Mouse (Mus musculus): ENCODE measurements around the gene Ncr1. TPM values are rescaled to one million over a fixed set of nuclear protein-coding genes. Genes with fewer than 3 reads are reported as not detected.

Ncr1 gene
- polyA plus RNA-seq, 1 experiment from 2014 or later: not detected

Small RNA genes lying within 50 kb of the gene (microRNA-seq; reads per million reads assigned to microRNA genes)
- gene Gm24752 (ENCODE audit: borderline number of aligned reads) (not detected), gene Gm25349 (ENCODE audit: borderline number of aligned reads) (not detected)

Other genes with a start within 250 kb of the Ncr1 start
- gene Ttyh1, start 218.3 kb upstream of the Ncr1 start, polyA plus RNA-seq (2014; fragmentation: Nextera tagmentation; extraction: Ambion mirVana): 8.3 and 10.2 TPM in 2 replicates
- gene Leng8, start 200.7 kb upstream of the Ncr1 start, polyA plus RNA-seq (2014; fragmentation: Nextera tagmentation; extraction: Ambion mirVana): 31.4 and 37.5 TPM in 2 replicates
- 1.6 and 1.9 TPM in 2 replicates for gene Leng9, start 187.3 kb upstream of the Ncr1 start, polyA plus RNA-seq (2014; fragmentation: Nextera tagmentation; extraction: Ambion mirVana)
- gene Cdc42ep5, start 172.9 kb upstream of the Ncr1 start, polyA plus RNA-seq (2014; fragmentation: Nextera tagmentation; extraction: Ambion mirVana): 43.9 and 45.7 TPM in 2 replicates
- gene Lilra5, start 100.0 kb upstream of the Ncr1 start, polyA plus RNA-seq (2014; fragmentation: Nextera tagmentation; extraction: Ambion mirVana): 0.10 TPM in 1 of 2 replicates, not detected in the other
- gene Gp6, start 60.0 kb downstream of the Ncr1 start, polyA plus RNA-seq (2014; fragmentation: Nextera tagmentation; extraction: Ambion mirVana): 0.58 and 1.3 TPM in 2 replicates
- gene Rdh13, start 107.9 kb downstream of the Ncr1 start, polyA plus RNA-seq (2014; fragmentation: Nextera tagmentation; extraction: Ambion mirVana): 26.0 and 32.9 TPM in 2 replicates
- 3.0 and 5.8 TPM in 2 replicates for gene Eps8l1, start 123.0 kb downstream of the Ncr1 start, polyA plus RNA-seq (2014; fragmentation: Nextera tagmentation; extraction: Ambion mirVana)
- 33.0 and 35.3 TPM in 2 replicates for gene Ppp1r12c, start 164.0 kb downstream of the Ncr1 start, polyA plus RNA-seq (2014; fragmentation: Nextera tagmentation; extraction: Ambion mirVana)
- 44.9 and 61.5 TPM in 2 replicates for gene Tnnt1, start 178.7 kb downstream of the Ncr1 start, polyA plus RNA-seq (2014; fragmentation: Nextera tagmentation; extraction: Ambion mirVana)
- gene Tnni3, start 186.5 kb downstream of the Ncr1 start, polyA plus RNA-seq (2014; fragmentation: Nextera tagmentation; extraction: Ambion mirVana): 2.6 and 9.9 TPM in 2 replicates
- gene Dnaaf3, start 194.7 kb downstream of the Ncr1 start, polyA plus RNA-seq (2014; fragmentation: Nextera tagmentation; extraction: Ambion mirVana): 1.0 and 1.6 TPM in 2 replicates
- gene Syt5, start 209.8 kb downstream of the Ncr1 start, polyA plus RNA-seq (2014; fragmentation: Nextera tagmentation; extraction: Ambion mirVana): 4.8 and 6.6 TPM in 2 replicates

Data from embryonic facial prominence, embryonic 11.5 days (tissue).